Mouse (Mus musculus): ENCODE results near the gene Ptpra. TPM values are rescaled to one million over a fixed set of nuclear protein-coding genes. Genes with fewer than 3 reads are reported as not detected.

Gene Ptpra
- total and polyA plus RNA-seq, 3 experiments: 27.8 to 46.0 (median 44.0) TPM

DNA sequence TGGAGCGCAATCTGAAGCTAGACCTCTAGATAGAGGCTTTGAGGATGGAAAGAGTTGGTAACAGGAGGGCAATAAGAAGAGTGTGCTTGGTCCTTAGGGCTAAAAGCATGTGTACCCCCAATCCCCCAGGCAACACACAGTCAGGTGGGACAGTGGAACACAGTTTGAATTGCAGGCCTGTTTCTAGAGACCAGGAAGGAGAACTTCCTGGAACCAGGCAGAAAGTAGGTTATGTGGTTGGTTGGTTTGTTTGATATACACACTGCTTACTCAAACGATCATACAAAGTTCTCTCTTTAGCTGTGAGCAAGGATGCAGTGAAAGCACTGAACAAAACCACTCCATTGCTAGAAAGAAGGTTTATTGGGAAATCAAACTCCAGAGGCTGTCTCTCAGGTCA is 82.1 kb downstream of the Ptpra start:
- intact Hi-C loops (cut with DNase I): no loop called here
- Histone ChIP-seq H3K36me3 (ENCODE audit: control insufficient read depth, insufficient read depth, low read length) (no peaks in the 10 kb centered on the region), H3K4me1 (ENCODE audit: control insufficient read depth, insufficient read depth, low read length) (no peaks in the 10 kb centered on the region), H3K9ac (ENCODE audit: low read depth, low read length) (no peak overlapping the region), H3K27ac (no peak overlapping the region), H3K79me2 (replicated peaks; ENCODE audit: control insufficient read depth, insufficient read depth, low read length) (no peaks in the 10 kb centered on the region), H3K4me3 (no peak overlapping the region), H3K27me3 (ENCODE audit: control insufficient read depth, insufficient read depth, low read length) (no peaks in the 10 kb centered on the region)
- TF ChIP-seq POLR2A (IDR thresholded peaks at IDR 0.05; ENCODE audit: insufficient read depth, low read depth, low read length) (no peak), CTCF (IDR thresholded peaks at IDR 0.05) (no peak), EP300 (IDR thresholded peaks at IDR 0.05; ENCODE audit: insufficient read depth, low read depth, low read length) (no peak)
- 71% methylated on average over 2 of the region's 2 CpGs for WGBS
- DNase-seq: no peak

DNA sequence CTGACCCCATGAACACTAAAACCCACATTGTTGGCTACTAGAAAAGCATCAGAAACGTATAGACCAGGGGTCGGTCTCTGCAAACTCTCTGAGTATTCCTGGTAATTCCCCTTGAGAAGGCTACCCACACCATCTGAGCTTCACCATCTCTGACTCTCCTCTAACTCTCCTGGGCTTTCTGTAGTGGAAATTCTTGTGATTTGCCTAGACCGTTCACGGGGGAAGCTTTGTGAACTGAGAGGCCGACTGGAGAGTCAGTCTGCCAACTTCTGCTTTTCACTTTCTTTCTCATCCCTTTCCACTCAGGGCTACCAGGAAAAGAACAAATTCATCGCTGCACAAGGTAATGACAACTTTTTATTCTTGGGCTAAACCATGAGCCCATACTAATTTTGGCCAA is 84.9 kb downstream of the Ptpra start:
- TF ChIP-seq EP300 (IDR thresholded peaks at IDR 0.05; ENCODE audit: insufficient read depth, low read depth, low read length) (no peak), CTCF (IDR thresholded peaks at IDR 0.05) (no peak), POLR2A (IDR thresholded peaks at IDR 0.05; ENCODE audit: insufficient read depth, low read depth, low read length) (no peak)
- no peak for DNase-seq
- intact Hi-C loops (cut with DNase I): no loop called here
- Histone ChIP-seq H3K4me1 (ENCODE audit: control insufficient read depth, insufficient read depth, low read length) (no peaks in the 10 kb centered on the region), H3K9ac (ENCODE audit: low read depth, low read length) (no peak overlapping the region), H3K27me3 (ENCODE audit: control insufficient read depth, insufficient read depth, low read length) (no peaks in the 10 kb centered on the region), H3K36me3 (ENCODE audit: control insufficient read depth, insufficient read depth, low read length) (no peaks in the 10 kb centered on the region), H3K4me3 (no peak overlapping the region), H3K27ac (no peak overlapping the region), H3K79me2 (replicated peaks; ENCODE audit: control insufficient read depth, insufficient read depth, low read length) (no peaks in the 10 kb centered on the region)
- 88% methylated on average over 6 of the region's 6 CpGs for WGBS

DNA sequence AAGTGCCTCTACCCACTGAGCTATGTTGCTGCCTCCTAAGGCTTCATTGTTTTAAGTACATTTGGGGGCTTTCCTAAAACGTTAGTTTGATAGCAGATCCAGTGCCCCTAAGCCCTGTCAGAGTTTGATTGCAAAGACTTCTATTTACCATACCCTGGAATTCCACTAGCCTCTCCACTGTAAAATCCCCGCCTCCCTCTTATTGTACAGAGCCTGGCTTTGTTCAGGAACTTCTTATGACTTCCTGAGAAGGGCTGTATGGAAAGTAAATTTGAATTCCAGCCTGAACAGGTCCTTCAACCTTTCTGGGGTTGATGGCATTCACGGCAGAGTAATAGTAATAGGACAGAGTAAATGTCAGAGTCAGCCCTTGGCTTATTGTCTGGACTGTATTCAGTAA is 86.8 kb downstream of the Ptpra start:
- Histone ChIP-seq H3K4me3 (no peak overlapping the region), H3K9ac (ENCODE audit: low read depth, low read length) (no peak overlapping the region), H3K27me3 (ENCODE audit: control insufficient read depth, insufficient read depth, low read length) (no peaks in the 10 kb centered on the region), H3K27ac (no peak overlapping the region), H3K79me2 (replicated peaks; ENCODE audit: control insufficient read depth, insufficient read depth, low read length) (no peaks in the 10 kb centered on the region), H3K36me3 (ENCODE audit: control insufficient read depth, insufficient read depth, low read length) (no peaks in the 10 kb centered on the region), H3K4me1 (ENCODE audit: control insufficient read depth, insufficient read depth, low read length) (no peaks in the 10 kb centered on the region)
- whole genome bisulfite sequencing: 77% methylated on average over 3 of the region's 3 CpGs
- no peak for DNase-seq
- intact Hi-C loops (cut with DNase I): no loop called here
- no peak for TF ChIP-seq CTCF (IDR thresholded peaks at IDR 0.05)
- no peak for TF ChIP-seq EP300 (IDR thresholded peaks at IDR 0.05; ENCODE audit: insufficient read depth, low read depth, low read length)
- no peak for TF ChIP-seq POLR2A (IDR thresholded peaks at IDR 0.05; ENCODE audit: insufficient read depth, low read depth, low read length)

DNA sequence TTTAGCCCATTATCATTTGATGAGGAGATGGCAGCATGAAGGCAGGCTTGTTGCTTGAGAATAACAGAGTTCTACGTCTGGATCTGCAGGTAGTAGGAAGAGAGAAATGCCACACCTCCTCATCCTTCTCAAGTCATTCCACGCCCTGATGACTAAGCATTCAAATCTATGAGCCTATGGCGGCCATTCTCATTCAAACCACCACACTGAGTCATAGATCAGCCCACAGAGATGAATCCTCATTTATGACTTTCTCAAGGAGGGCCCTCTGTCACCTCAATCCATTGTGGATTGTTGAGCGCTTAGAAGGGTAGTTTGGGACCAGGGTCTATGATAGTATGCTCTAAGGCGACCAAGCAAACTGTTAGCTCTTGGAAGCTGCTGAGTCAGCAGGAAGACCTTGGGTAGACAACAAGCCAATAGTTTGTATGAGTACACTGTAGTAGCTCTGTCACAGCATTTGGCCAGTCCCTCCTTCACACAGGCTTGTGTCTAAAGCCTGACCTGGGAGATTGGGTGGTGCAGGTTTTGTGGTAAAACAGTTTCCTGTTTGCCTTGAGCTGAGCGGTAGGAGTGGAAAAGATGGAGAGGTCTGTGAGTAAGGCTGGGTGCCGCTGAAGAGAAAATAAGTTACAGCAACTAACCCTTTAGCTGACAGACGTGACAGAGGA is 88.9 kb downstream of the Ptpra start:
- intact Hi-C loops (cut with DNase I): no loop called here
- Histone ChIP-seq H3K27me3 (ENCODE audit: control insufficient read depth, insufficient read depth, low read length) (no peaks in the 10 kb centered on the region), H3K9ac (ENCODE audit: low read depth, low read length) (no peak overlapping the region), H3K4me1 (ENCODE audit: control insufficient read depth, insufficient read depth, low read length) (no peaks in the 10 kb centered on the region), H3K79me2 (replicated peaks; ENCODE audit: control insufficient read depth, insufficient read depth, low read length) (no peaks in the 10 kb centered on the region), H3K27ac (no peak overlapping the region), H3K4me3 (no peak overlapping the region), H3K36me3 (ENCODE audit: control insufficient read depth, insufficient read depth, low read length) (no peaks in the 10 kb centered on the region)
- WGBS: 92% methylated on average over 8 of the region's 8 CpGs
- TF ChIP-seq POLR2A (IDR thresholded peaks at IDR 0.05; ENCODE audit: insufficient read depth, low read depth, low read length): no peak
- no peak for TF ChIP-seq CTCF (IDR thresholded peaks at IDR 0.05)
- TF ChIP-seq EP300 (IDR thresholded peaks at IDR 0.05; ENCODE audit: insufficient read depth, low read depth, low read length): no peak
- DNase-seq: no peak

DNA sequence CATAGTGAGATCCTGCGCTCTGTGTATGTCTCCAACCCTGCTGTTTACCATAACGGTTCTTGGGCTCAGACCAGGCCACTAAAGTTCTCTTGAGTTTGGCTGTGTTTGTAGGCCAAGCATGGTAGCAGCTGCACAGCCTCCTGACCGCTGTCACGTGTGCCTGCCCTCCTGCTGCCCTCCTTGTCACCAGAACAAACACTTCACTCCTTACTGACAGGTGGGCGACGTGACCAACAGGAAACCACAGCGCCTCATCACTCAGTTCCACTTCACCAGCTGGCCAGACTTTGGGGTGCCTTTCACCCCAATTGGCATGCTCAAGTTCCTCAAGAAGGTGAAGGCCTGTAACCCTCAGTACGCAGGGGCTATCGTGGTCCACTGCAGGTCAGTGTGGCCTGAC is 90.2 kb downstream of the Ptpra start:
- WGBS: 88% methylated on average over 9 of the region's 9 CpGs
- intact Hi-C loops (cut with DNase I): no loop called here
- no peaks in the 10 kb centered on the region for H3K4me1 ChIP-seq (ENCODE audit: control insufficient read depth, insufficient read depth, low read length)
- H3K36me3 ChIP-seq (ENCODE audit: control insufficient read depth, insufficient read depth, low read length): no peaks in the 10 kb centered on the region
- H3K27me3 ChIP-seq (ENCODE audit: control insufficient read depth, insufficient read depth, low read length): no peaks in the 10 kb centered on the region
- DNase-seq: no peak
- no peak overlapping the region for H3K9ac ChIP-seq (ENCODE audit: low read depth, low read length)
- no peak overlapping the region for H3K4me3 ChIP-seq
- H3K79me2 ChIP-seq (replicated peaks; ENCODE audit: control insufficient read depth, insufficient read depth, low read length): no peaks in the 10 kb centered on the region
- no peak for TF ChIP-seq POLR2A (IDR thresholded peaks at IDR 0.05; ENCODE audit: insufficient read depth, low read depth, low read length)
- H3K27ac ChIP-seq: no peak overlapping the region

DNA sequence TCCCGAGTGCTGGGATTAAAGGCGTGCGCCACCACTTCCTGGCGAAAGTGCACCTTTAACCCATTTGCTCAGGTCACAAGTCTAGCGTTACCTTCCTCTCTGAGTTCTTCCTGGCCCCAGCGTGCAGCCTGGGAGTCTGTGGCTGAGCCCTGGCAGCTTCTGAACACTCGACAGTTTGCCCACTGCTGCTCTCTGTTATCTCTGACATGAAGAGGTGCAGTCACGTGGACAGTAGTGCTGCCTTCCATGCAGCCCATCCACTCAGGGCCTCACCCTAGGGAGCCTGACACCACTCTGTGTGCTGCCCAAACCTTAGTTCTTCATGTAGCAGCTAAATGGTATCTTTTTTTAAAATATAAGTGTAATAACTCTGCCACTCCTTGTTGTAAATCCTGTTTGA is 96.9 kb downstream of the Ptpra start:
- DNase-seq: no peak
- WGBS: 73% methylated on average over 8 of the region's 8 CpGs
- no peaks in the 10 kb centered on the region for H3K36me3 ChIP-seq (ENCODE audit: control insufficient read depth, insufficient read depth, low read length)
- intact Hi-C loops (cut with DNase I): no loop called here
- H3K9ac ChIP-seq (ENCODE audit: low read depth, low read length): no peak overlapping the region
- H3K27ac ChIP-seq: no peak overlapping the region
- no peak overlapping the region for H3K4me3 ChIP-seq
- H3K79me2 ChIP-seq (replicated peaks; ENCODE audit: control insufficient read depth, insufficient read depth, low read length): no peaks in the 10 kb centered on the region
- H3K4me1 ChIP-seq (ENCODE audit: control insufficient read depth, insufficient read depth, low read length): no peaks in the 10 kb centered on the region
- TF ChIP-seq CTCF (IDR thresholded peaks at IDR 0.05) (no peak), POLR2A (IDR thresholded peaks at IDR 0.05; ENCODE audit: insufficient read depth, low read depth, low read length) (no peak), EP300 (IDR thresholded peaks at IDR 0.05; ENCODE audit: insufficient read depth, low read depth, low read length) (no peak)
- H3K27me3 ChIP-seq (ENCODE audit: control insufficient read depth, insufficient read depth, low read length): no peaks in the 10 kb centered on the region
